Mouse (Mus musculus): Measurements from ENCODE around the gene Def8.

GRCm38 (mm10) chr8:123428939-123429721, 5.8 kb downstream of the Def8 start:
- TF ChIP-seq CTCF (IDR thresholded peaks at IDR 0.05; ENCODE audit: extremely low read depth, insufficient read depth, insufficient read length, insufficient replicate concordance): no peak
- TF ChIP-seq POLR2A (IDR thresholded peaks at IDR 0.05; ENCODE audit: low read depth, low read length): no peak

Data from spleen, adult 2 months (tissue).